Mouse (Mus musculus): ENCODE data around the gene Fam131a.
A peak's percentile ranks its signal among the peaks of the same experiment; 100 is the strongest.

DNA sequence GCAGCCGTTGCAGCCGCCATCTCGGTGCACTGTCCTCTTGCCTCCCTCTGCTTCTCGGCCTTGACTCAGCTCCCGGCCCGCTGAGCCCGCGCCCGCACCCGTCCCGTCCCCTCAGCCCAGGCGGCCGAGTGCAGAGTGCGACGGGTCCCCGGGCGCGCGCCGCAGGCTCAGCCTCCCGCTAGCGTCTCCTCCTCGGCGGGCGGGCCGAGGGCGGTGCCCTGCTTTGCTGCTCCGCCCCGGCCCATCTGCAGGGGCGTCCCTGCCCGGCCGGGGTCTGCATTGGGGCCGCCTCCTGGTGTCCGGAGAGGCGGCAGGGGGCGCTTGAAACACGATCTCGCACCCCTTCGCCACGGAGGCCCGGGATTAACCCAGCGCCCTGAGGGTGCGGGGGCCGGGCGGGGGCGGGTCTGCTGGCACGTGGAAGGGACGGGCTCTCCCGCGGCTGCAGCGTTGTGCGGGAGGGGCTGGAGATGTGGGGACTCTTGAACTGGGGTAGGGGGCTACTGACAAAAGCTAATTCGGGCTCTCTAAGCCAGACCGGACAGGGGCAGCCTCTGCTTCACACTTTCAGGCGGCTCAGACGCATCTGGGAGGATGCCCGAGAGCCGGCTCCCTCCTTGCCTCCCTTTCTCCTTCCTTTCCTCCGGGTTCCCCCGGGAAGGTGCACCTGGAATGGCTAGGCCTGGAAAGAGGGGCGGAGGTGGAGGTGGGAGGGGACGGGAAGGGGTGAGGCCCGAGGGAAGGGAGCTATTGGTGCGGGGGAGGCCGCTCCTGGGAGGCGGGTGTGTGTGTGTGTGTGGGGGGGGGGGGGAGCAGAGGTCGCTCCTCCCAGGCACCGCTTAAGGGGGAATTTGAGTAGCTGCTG, 23.2 kb downstream of the Fam131a start:
- peak in 1 of 2 experiments; percentile 83; a peak in 3 of 4 replicates for TF ChIP-seq POLR2A (IDR thresholded peaks at IDR 0.05; ENCODE audit: control insufficient read depth in 1 of 2, insufficient read depth in 1 of 2, low read depth in 1 of 2, low read length in 2 of 2, poor library complexity in 1 of 2)
- TF ChIP-seq E2F4 (IDR thresholded peaks at IDR 0.05; ENCODE audit: borderline replicate concordance, low read depth, low read length): no peak
- TF ChIP-seq ETS1 (IDR thresholded peaks at IDR 0.05; ENCODE audit: low read depth, low read length): 0 out of 2 replicates have a peak, but pooled peaks have one; percentile 16
- TF ChIP-seq MAZ (IDR thresholded peaks at IDR 0.05; ENCODE audit: low read depth, low read length): peak; percentile 90; the same call in 1 of the 2 replicates
- no peak for TF ChIP-seq GABPA (IDR thresholded peaks at IDR 0.05; ENCODE audit: low read depth, low read length)

Data from MEL (cell line).